Mouse (Mus musculus): Measurements from ENCODE around the gene Tmed9.

Tmed9 gene

DNA sequence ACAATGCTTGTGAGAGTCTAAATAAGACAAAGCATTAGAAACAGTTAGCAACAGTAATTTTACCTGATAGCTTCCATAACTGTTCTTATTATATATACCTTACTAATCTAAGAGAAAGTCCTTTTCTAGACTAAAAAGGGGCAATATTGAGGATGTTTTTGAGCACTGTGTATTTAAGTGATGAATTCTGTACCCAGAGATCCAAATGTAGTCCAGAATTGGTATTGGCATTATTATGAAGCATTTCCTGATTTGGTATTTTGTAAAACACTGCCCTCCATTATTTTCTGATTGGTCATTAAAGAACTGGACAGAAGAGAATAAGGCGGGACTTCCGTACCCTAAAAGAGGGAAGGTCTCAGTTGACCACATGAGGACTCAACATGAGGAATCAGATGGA lies at the start of gene Tmed9:
Gene Tmed9, plus strand, starts transcription at position 301 of the 400 bp plus-strand sequence.
- DNase-seq (ENCODE audit: extremely low read depth, insufficient read length, low spot score): no peak

- no peak for DNase-seq (ENCODE audit: extremely low read depth, insufficient read length, low spot score)
Measured at GRCm38 (mm10) chr13:55523951-55524600, 49.5 kb upstream of the Tmed9 start.

DNA sequence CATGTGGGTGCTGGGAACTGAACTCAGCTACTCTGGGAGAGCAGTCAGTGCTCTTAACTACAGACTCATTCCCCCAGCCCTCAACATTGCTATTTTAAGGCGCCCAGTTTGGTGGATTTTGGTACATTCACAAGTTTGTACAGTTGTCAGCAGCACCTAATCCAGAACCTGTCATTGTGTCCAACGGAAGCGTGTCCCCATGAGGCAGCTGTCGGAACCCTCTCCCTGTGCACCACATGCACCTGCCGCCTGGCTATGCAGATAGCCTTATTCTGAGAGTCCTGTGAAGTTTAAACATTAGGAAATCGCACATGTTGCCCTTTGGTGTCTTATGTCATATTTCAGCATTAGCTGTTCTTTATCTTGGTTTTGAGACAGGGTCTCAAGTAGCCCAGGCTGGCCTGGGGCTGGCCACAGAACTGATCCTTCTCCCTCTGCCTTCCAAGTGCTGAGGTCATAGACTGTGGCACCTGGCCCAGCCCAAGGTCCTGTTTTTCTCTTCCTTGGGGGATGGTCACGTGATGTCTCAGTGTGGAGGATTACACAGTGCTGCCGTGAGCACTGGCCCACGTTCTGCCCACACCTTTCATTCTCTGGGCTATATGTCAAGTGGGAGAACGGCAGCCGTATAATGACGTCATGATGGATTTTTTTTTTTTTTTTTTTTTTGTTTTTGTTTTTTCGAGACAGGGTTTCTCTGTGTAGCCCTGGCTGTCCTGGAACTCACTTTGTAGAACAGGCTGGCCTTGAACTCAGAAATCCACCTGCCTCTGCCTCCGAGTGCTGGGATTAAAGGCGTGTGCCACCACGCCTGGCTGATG lies 47.6 kb upstream of the Tmed9 start:
- no peak for DNase-seq (ENCODE audit: extremely low read depth, insufficient read length, low spot score)

GRCm38 (mm10) chr13:55527212-55527611 lies 46.3 kb upstream of the Tmed9 start:
- no peak for DNase-seq (ENCODE audit: extremely low read depth, insufficient read length, low spot score)

DNA sequence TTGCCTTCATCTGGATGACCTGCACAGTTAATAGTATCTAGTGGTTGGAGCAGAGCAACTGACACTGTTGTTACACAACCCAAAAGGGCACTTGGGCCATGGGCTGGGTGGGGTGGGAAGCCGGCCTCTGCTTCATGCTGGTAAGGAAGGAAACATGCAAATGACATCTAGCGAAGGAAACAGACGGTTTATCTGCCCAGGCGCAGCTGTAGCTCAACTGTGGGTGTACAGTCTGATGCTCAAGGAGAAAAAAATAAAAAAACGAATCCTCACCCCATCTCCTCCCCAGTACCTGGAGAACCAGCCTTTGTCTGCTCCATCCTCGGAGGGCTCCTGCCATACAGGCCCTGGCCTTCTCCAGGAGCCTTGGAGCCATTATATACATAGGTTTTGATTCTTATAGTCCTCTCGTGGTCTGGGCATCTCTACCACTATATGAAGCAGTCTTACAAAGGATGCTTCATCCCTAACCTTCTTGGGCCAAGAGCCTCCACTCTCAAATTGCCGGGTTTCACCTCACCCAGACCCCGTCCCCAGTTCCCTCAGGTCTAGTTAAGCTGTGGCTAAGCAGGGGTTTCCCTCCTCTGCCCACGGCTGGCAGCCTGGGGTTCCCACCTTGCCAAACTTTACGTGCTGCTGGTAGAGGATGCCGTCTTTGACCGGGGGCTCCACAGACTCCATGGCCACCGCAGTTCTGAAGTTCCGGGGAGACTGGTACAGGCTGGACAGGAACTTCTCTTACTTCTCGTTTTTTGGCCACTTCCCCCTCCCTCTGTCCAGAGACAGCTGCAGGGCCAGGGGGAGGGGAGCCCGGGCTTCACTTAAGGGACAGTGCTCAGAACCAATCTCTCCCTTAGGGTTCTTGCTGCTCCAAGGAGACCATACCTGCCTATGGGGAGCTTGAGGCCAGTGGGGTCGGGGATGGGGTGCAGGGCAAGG lies 45.4 kb upstream of the Tmed9 start:
- no peak for DNase-seq (ENCODE audit: extremely low read depth, insufficient read length, low spot score)

DNA sequence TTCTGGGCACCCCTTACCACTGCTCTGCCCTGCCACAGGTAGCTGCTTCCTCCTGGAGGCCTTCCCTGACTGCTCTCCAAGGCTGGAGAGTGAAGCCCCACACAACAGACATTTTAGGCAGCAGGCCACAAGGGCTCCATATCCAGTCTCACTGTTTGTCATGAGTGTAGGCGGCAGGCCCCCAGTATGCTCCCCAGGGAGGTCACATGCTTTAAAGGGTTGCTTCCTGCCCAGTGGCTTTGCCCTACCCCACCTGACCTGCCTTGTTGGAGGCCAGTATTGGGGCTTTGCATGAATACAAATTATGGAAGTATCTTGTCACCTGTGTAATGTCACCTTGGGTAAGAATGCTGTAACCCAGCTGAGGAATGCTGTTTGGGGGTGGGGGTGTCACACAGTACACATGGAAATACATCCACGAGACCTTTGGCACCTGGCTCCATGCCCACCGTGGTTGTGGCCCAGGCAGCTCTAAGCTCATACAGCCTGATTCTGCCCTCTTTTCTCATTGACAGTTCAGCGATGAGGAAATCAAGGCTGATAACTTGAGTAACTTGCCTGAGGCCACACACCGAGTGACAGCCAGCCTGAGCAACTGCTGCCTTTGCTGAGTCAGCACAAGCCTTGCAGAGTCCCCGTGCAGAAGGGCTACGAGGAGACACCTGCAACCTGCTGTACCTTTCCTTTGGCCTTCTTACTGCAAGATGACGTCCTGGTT lies 44.2 kb upstream of the Tmed9 start, which contains the start of gene Dok3:
Gene Dok3, minus strand, starts transcription at position 99 of the 718 bp plus-strand sequence.
- DNase-seq (ENCODE audit: extremely low read depth, insufficient read length, low spot score): no peak

DNA sequence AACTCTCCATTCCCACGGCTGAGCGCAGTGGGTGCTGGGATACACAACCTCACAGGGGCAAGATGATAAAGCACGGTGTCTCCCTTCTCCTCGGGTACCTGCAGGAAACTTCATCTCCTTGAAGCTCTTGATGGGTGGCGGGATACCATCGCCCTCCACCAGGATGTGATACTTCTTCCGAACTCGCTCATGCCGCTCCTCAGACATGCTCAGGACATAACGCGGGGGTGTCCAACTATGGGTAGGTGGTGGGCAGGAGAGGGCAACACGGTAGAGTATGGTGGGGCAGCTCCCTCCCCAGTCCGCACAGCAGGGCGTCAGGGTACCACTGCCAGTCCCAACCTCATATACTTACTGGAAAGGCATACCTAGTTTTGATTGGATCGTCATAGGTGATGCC lies 38.3 kb upstream of the Tmed9 start:
- DNase-seq (ENCODE audit: extremely low read depth, insufficient read length, low spot score): no peak

GRCm38 (mm10) chr13:55535796-55536193 lies 37.7 kb upstream of the Tmed9 start:
- no peak for DNase-seq (ENCODE audit: extremely low read depth, insufficient read length, low spot score)

- DNase-seq (ENCODE audit: extremely low read depth, insufficient read length, low spot score): peak; percentile 99
Measured at GRCm38 (mm10) chr13:55536194-55537175, 37.0 kb upstream of the Tmed9 start, which contains the start of gene Ddx41. Gene Ddx41, minus strand, starts transcription at chr13:55536658.

- DNase-seq (ENCODE audit: extremely low read depth, insufficient read length, low spot score): no peak
Measured at GRCm38 (mm10) chr13:55540933-55541332, 32.6 kb upstream of the Tmed9 start.

DNA sequence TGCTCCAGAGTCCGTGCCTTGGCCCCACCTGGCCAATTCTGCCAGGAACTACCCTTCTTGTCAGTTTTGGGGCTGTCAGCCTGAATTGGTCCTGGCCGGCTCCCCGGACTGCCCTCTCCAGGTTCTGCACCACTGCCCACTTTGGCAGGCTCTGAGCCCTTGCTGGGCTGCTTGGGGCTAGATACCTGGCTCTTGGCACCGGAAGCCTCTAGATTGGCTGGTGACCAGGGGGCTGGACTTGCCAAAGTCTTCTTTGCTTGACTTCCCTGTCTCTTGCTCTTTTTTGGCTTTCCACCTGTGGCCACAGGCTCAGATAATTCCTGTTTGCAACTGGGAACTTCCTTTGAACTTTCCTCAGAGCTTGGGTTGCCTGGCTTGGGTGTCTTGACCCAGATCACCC lies 30.6 kb upstream of the Tmed9 start:
- no peak for DNase-seq (ENCODE audit: extremely low read depth, insufficient read length, low spot score)

GRCm38 (mm10) chr13:55543447-55543846 lies 30.1 kb upstream of the Tmed9 start:
- no peak for DNase-seq (ENCODE audit: extremely low read depth, insufficient read length, low spot score)

GRCm38 (mm10) chr13:55544792-55545191 lies 28.7 kb upstream of the Tmed9 start:
- no peak for DNase-seq (ENCODE audit: extremely low read depth, insufficient read length, low spot score)

- no peak for DNase-seq (ENCODE audit: extremely low read depth, insufficient read length, low spot score)
Measured at GRCm38 (mm10) chr13:55547916-55548315, 25.6 kb upstream of the Tmed9 start.

- no peak for DNase-seq (ENCODE audit: extremely low read depth, insufficient read length, low spot score)
Measured at GRCm38 (mm10) chr13:55548426-55548825, 25.1 kb upstream of the Tmed9 start.

- DNase-seq (ENCODE audit: extremely low read depth, insufficient read length, low spot score): no peak
Measured at GRCm38 (mm10) chr13:55549061-55549460, 24.5 kb upstream of the Tmed9 start.

GRCm38 (mm10) chr13:55555921-55556320 lies 17.6 kb upstream of the Tmed9 start:
- no peak for DNase-seq (ENCODE audit: extremely low read depth, insufficient read length, low spot score)

DNA sequence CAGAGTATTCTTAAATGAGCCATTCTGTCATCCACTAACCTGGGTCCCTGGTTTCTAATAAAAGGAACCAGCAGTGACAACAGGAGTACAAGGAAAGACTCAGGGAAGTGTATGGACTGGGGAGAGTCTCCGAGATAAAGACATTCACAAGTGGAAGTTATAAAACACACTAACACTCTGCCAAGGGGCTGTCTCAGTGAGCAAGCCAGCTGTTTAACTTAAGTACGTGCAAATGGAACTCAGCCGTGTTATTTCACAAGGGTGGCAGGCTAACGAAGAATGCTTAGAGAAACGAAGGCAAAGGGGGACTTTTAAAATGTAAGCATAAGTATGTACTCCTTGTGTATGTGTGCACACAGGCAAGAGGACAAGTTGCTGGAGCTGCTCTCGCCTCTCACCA lies 16.0 kb upstream of the Tmed9 start:
- DNase-seq (ENCODE audit: extremely low read depth, insufficient read length, low spot score): no peak

- no peak for DNase-seq (ENCODE audit: extremely low read depth, insufficient read length, low spot score)
Measured at GRCm38 (mm10) chr13:55563266-55563879, 10.2 kb upstream of the Tmed9 start.
